Mouse (Mus musculus) intestine, embryonic 14.5 days (tissue): ENCODE results near the gene Vars. TPM values are rescaled to one million over a fixed set of nuclear protein-coding genes. Genes with fewer than 3 reads are reported as not detected.
"Not testable (repeated sequence)": the region's sequence is repeated elsewhere in the genome, so short reads cannot be mapped to it uniquely, and the experiment has no call there.

Experiments used
- ATAC-seq: fragments of 200-750 bp; cut with Nextera tagmentation; replicated peaks from 2 replicates; pipeline ENCODE4 v1.8.0; 2017; ENCODE audit warnings: low read depth, moderate number of reproducible peaks, moderate TSS enrichment, moderate library complexity; ENCODE audit not compliant: low FRiP score, low TSS enrichment
- DNase-seq: peaks from one replicate; pipeline ENCODE4 v3.0.0-alpha.2; 2018; ENCODE audit warnings: low spot score
- H3K27ac ChIP-seq: fragments of 300-500 bp; sonication (generic); 2 replicates; pipeline ENCODE4 v1.5.1; 2014; ENCODE audit warnings: low read depth, mild to moderate bottlenecking, control low read depth
- H3K27me3 ChIP-seq: fragments of 300-500 bp; sonication (generic); replicated peaks from 2 replicates; pipeline ENCODE4 v1.6.1; 2014; ENCODE audit warnings: low read length, control low read depth; ENCODE audit not compliant: control insufficient read depth, insufficient read depth
- H3K36me3 ChIP-seq: fragments of 300-500 bp; sonication (generic); 2 replicates; pipeline ENCODE4 v1.6.1; 2014; ENCODE audit warnings: low read length, control low read depth; ENCODE audit not compliant: control insufficient read depth, insufficient read depth
- H3K4me1 ChIP-seq: fragments of 300-500 bp; sonication (generic); replicated peaks from 2 replicates; pipeline ENCODE4 v1.6.1; 2014; ENCODE audit warnings: low read length, control low read depth, mixed read lengths; ENCODE audit not compliant: control insufficient read depth, insufficient read depth
- H3K4me2 ChIP-seq: fragments of 300-500 bp; sonication (generic); 2 replicates; pipeline ENCODE4 v1.6.1; 2014; ENCODE audit warnings: low read length
- H3K4me3 ChIP-seq: fragments of 300-500 bp; sonication (generic); 2 replicates; pipeline ENCODE4 v1.5.1; 2014; ENCODE audit warnings: low read depth, low read length, control low read depth, mixed read lengths
- H3K9ac ChIP-seq: fragments of 300-500 bp; sonication (generic); 2 replicates; pipeline ENCODE4 v1.6.1; 2014; ENCODE audit warnings: mild to moderate bottlenecking, low read length
- H3K9me3 ChIP-seq: fragments of 300-500 bp; sonication (generic); 2 replicates; pipeline ENCODE4 v1.6.1; 2016; ENCODE audit warnings: low read length, control low read depth; ENCODE audit not compliant: control insufficient read depth
- WGBS: fragments of 180-500 bp; shearing (Covaris S2); extraction: QIAGEN DNeasy Blood & Tissue Kit; methylation state at CpG from one replicate; pipeline ENCODE4 v1.1.7; 2014; 5-methylcytosine and 5-hydroxymethylcytosine counted together
- polyA plus RNA-seq: library from polyadenylated mRNA; unstranded; fragments of >200 nt; fragmentation: Nextera tagmentation; extraction: Ambion mirVana; gene quantifications from 2 replicates; pipeline ENCODE4 v1.2.1, GENCODE M21; 2014

The Vars gene
- polyA plus RNA-seq, 1 experiment from 2014 or later = 133 TPM

- ATAC-seq = no peak
- no peak for DNase-seq
- H3K9ac ChIP-seq = no peak overlapping the region
- no peaks in the 10 kb centered on the region for H3K9me3 ChIP-seq
- H3K4me3 ChIP-seq = no peak overlapping the region
- H3K4me2 ChIP-seq = no peak overlapping the region
- H3K36me3 ChIP-seq = peaks cover 51% of the 10 kb centered on the region
- no peaks in the 10 kb centered on the region for H3K27me3 ChIP-seq
- peaks cover 23% of the 10 kb centered on the region for H3K4me1 ChIP-seq
- WGBS = 96% methylated on average over 17 of the region's 17 CpGs
- H3K27ac ChIP-seq = no peak overlapping the region
Measured at GRCm38 (mm10) chr17:35004075-35004717, 3.4 kb downstream of the Vars start.

- H3K36me3 ChIP-seq = peaks cover 60% of the 10 kb centered on the region
- H3K4me3 ChIP-seq = no peak overlapping the region
- H3K27ac ChIP-seq = no peak overlapping the region
- no peaks in the 10 kb centered on the region for H3K27me3 ChIP-seq
- ATAC-seq (no peak), DNase-seq (no peak)
- WGBS = 96% methylated on average over 9 of the region's 10 CpGs
- H3K9ac ChIP-seq = no peak overlapping the region
- H3K4me2 ChIP-seq = no peak overlapping the region
- H3K4me1 ChIP-seq = peaks cover 15% of the 10 kb centered on the region
- H3K9me3 ChIP-seq = no peaks in the 10 kb centered on the region
Measured at GRCm38 (mm10) chr17:35005158-35005557, 4.4 kb downstream of the Vars start.

- not testable (repeated sequence) for ATAC-seq, H3K4me2 ChIP-seq, DNase-seq, H3K27ac ChIP-seq, H3K4me3 ChIP-seq, H3K9me3 ChIP-seq, H3K27me3 ChIP-seq, H3K9ac ChIP-seq
- WGBS = 93% methylated on average over 4 of the region's 5 CpGs
- H3K4me1 ChIP-seq = peaks cover 15% of the 10 kb centered on the region
- peaks cover 68% of the 10 kb centered on the region for H3K36me3 ChIP-seq
Measured at GRCm38 (mm10) chr17:35005902-35006301, 5.1 kb downstream of the Vars start.

- ATAC-seq = no peak
- peaks cover 84% of the 10 kb centered on the region for H3K36me3 ChIP-seq
Measured at GRCm38 (mm10) chr17:35007387-35007991, 6.7 kb downstream of the Vars start.

GRCm38 (mm10) chr17:35009586-35009985 is 8.8 kb downstream of the Vars start:
- Histone ChIP-seq H3K9ac (no peak overlapping the region), H3K4me1 (no peaks in the 10 kb centered on the region), H3K4me2 (no peak overlapping the region), H3K36me3 (peaks cover 98% of the 10 kb centered on the region), H3K27me3 (no peaks in the 10 kb centered on the region), H3K4me3 (no peak overlapping the region), H3K9me3 (no peaks in the 10 kb centered on the region), H3K27ac (no peak overlapping the region)
- ATAC-seq (no peak), DNase-seq (no peak)
- WGBS = 87% methylated on average over 7 of the region's 7 CpGs

More at GRCm38 (mm10) chr17:35007387-35007991, 6.7 kb downstream of the Vars start:
- Histone ChIP-seq H3K9me3 (no peaks in the 10 kb centered on the region), H3K4me1 (peaks cover 10% of the 10 kb centered on the region), H3K4me3 (no peak overlapping the region), H3K4me2 (no peak overlapping the region), H3K27me3 (no peaks in the 10 kb centered on the region), H3K9ac (no peak overlapping the region), H3K27ac (no peak overlapping the region)
- no peak for DNase-seq
- WGBS = 93% methylated on average over 7 of the region's 7 CpGs

- no peak for DNase-seq
- Histone ChIP-seq H3K27ac (no peak overlapping the region), H3K9ac (no peak overlapping the region), H3K4me2 (no peak overlapping the region), H3K36me3 (peaks cover 99% of the 10 kb centered on the region), H3K27me3 (no peaks in the 10 kb centered on the region), H3K9me3 (no peaks in the 10 kb centered on the region), H3K4me1 (no peaks in the 10 kb centered on the region), H3K4me3 (no peak overlapping the region)
- no peak for ATAC-seq
- 93% methylated on average over 8 of the region's 8 CpGs for WGBS
Measured at GRCm38 (mm10) chr17:35011440-35011839, 10.7 kb downstream of the Vars start.

- Histone ChIP-seq H3K4me2 (no peak overlapping the region), H3K9ac (no peak overlapping the region), H3K27me3 (no peaks in the 10 kb centered on the region), H3K4me1 (no peaks in the 10 kb centered on the region), H3K4me3 (no peak overlapping the region), H3K36me3 (peaks cover 97% of the 10 kb centered on the region), H3K9me3 (no peaks in the 10 kb centered on the region), H3K27ac (no peak overlapping the region)
- ATAC-seq (no peak), DNase-seq (no peak)
- WGBS = 87% methylated on average over 13 of the region's 13 CpGs
Measured at GRCm38 (mm10) chr17:35012430-35012829, 11.6 kb downstream of the Vars start.

GRCm38 (mm10) chr17:35013221-35013620 is 12.4 kb downstream of the Vars start:
- Histone ChIP-seq H3K4me1 (no peaks in the 10 kb centered on the region), H3K36me3 (peaks cover 89% of the 10 kb centered on the region), H3K27me3 (no peaks in the 10 kb centered on the region), H3K4me3 (no peak overlapping the region), H3K9me3 (no peaks in the 10 kb centered on the region), H3K4me2 (no peak overlapping the region), H3K27ac (no peak overlapping the region), H3K9ac (no peak overlapping the region)
- DNase-seq (no peak), ATAC-seq (0 out of 2 replicates have a peak, but pooled peaks have one; percentile 20)
- WGBS = 78% methylated on average over 6 of the region's 6 CpGs

GRCm38 (mm10) chr17:35015296-35015695 is 14.5 kb downstream of the Vars start:
- Histone ChIP-seq H3K9me3 (no peaks in the 10 kb centered on the region), H3K9ac (no peak overlapping the region), H3K4me3 (no peak overlapping the region), H3K4me2 (no peak overlapping the region), H3K27ac (no peak overlapping the region), H3K4me1 (no peaks in the 10 kb centered on the region), H3K36me3 (peaks cover 68% of the 10 kb centered on the region), H3K27me3 (no peaks in the 10 kb centered on the region)
- WGBS = 94% methylated on average over 16 of the region's 16 CpGs
- ATAC-seq (no peak), DNase-seq (no peak)
